Mouse (Mus musculus): Measurements from ENCODE around the gene Il17ra. TPM values are rescaled to one million over a fixed set of nuclear protein-coding genes. Genes with fewer than 3 reads are reported as not detected.

Gene Il17ra
- 4.1 and 4.4 TPM in 2 replicates for polyA plus RNA-seq (2016; fragmentation: Nextera tagmentation; extraction: Ambion mirVana)

GRCm38 (mm10) chr6:120463086-120463871 lies at the start of gene Il17ra:
TSS of gene Il17ra (plus strand) at chr6:120463247.
- Histone ChIP-seq H3K27ac (peak within 1 kb of the TSS; percentile 78), H3K4me1 (peaks cover 19% of the 10 kb centered on the region), H3K36me3 (replicated peaks) (no peaks in the 10 kb centered on the region), H3K4me3 (peak within 1 kb of the TSS; percentile 70), H3K9me3 (no peaks in the 10 kb centered on the region), H3K27me3 (ENCODE audit: poor library complexity, severe bottlenecking) (peaks cover 54% of the 10 kb centered on the region)
- WGBS = under 1% methylated on average over 90 of the region's 90 CpGs
- DNase-seq (ENCODE audit: extremely low spot score, low spot score) = peak; percentile 69

- WGBS = 91% methylated on average over 3 of the region's 3 CpGs
- Histone ChIP-seq H3K27me3 (ENCODE audit: poor library complexity, severe bottlenecking) (no peaks in the 10 kb centered on the region), H3K4me1 (no peaks in the 10 kb centered on the region), H3K27ac (no peak overlapping the region), H3K9me3 (no peaks in the 10 kb centered on the region), H3K36me3 (replicated peaks) (peaks cover 97% of the 10 kb centered on the region), H3K4me3 (no peak overlapping the region)
- no peak for DNase-seq (ENCODE audit: extremely low spot score, low spot score)
Measured at GRCm38 (mm10) chr6:120438161-120438560, 24.9 kb upstream of the Il17ra start.

- no peak overlapping the region for H3K27ac ChIP-seq
- DNase-seq (ENCODE audit: extremely low spot score, low spot score) = no peak
- H3K27me3 ChIP-seq (ENCODE audit: poor library complexity, severe bottlenecking) = no peaks in the 10 kb centered on the region
- peaks cover 82% of the 10 kb centered on the region for H3K36me3 ChIP-seq (replicated peaks)
- H3K4me1 ChIP-seq = no peaks in the 10 kb centered on the region
- no peak overlapping the region for H3K4me3 ChIP-seq
- no peaks in the 10 kb centered on the region for H3K9me3 ChIP-seq
- 91% methylated on average over 4 of the region's 4 CpGs for WGBS
Measured at GRCm38 (mm10) chr6:120442171-120442749, 20.8 kb upstream of the Il17ra start.

DNA sequence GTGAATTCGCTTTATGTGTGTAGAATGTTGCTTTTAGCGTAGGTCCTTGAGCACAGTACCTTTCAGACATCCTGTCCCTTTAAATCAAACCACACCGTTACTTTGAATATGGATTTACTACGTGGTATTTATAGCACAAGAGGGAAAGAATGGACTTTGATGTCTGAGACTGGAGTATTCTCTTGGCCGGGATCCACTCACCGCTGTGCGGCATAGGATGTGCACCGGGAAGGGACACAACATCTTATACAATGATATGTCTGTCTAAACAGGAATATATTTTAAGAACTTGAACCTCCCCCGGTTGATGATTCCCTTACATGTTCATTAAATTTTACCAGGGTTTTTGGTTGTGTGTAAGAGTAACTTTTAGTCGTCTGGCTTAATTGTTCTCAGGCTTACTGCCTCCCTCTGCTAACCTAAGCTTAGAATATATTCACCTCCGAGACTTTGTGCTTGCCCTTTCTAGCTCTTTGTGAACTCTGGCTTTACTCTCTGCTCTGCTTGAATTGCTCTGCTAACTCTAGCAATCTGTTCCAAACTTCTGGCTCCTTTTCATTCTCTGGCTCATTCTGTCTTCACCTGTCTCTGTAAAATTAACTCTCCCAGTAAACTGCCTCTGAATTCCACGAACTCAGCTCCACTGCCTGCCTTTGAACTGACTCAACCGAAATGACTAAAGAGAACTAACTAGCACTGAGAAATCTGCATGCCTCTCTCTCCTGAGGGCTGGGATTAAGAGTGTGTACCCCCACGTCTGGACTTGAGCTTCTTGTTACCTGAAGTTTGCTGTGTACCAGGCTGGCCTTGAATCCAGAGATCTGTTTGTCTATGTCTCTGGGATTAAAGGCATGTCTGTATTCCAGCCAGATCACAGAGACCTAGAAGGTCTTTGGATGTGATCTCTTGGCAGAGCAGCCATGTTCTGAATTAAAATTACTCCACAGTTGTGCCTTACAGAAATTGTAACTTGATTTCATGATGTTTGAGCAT lies 19.4 kb upstream of the Il17ra start:
- no peaks in the 10 kb centered on the region for H3K4me1 ChIP-seq
- no peak overlapping the region for H3K27ac ChIP-seq
- no peak for DNase-seq (ENCODE audit: extremely low spot score, low spot score)
- WGBS = 90% methylated on average over 14 of the region's 14 CpGs
- H3K36me3 ChIP-seq (replicated peaks) = peaks cover 68% of the 10 kb centered on the region
- no peaks in the 10 kb centered on the region for H3K27me3 ChIP-seq (ENCODE audit: poor library complexity, severe bottlenecking)
- no peak overlapping the region for H3K4me3 ChIP-seq
- no peaks in the 10 kb centered on the region for H3K9me3 ChIP-seq

- no peak overlapping the region for H3K4me3 ChIP-seq
- DNase-seq (ENCODE audit: extremely low spot score, low spot score) = no peak
- H3K4me1 ChIP-seq = no peaks in the 10 kb centered on the region
- H3K27me3 ChIP-seq (ENCODE audit: poor library complexity, severe bottlenecking) = no peaks in the 10 kb centered on the region
- H3K27ac ChIP-seq = no peak overlapping the region
- WGBS = 86% methylated on average over 3 of the region's 3 CpGs
- H3K36me3 ChIP-seq (replicated peaks) = peaks cover 5% of the 10 kb centered on the region
- H3K9me3 ChIP-seq = no peaks in the 10 kb centered on the region
Measured at GRCm38 (mm10) chr6:120450208-120450607, 12.8 kb upstream of the Il17ra start.

GRCm38 (mm10) chr6:120452384-120453102 lies 10.5 kb upstream of the Il17ra start:
- H3K9me3 ChIP-seq = no peaks in the 10 kb centered on the region
- no peaks in the 10 kb centered on the region for H3K4me1 ChIP-seq
- H3K27me3 ChIP-seq (ENCODE audit: poor library complexity, severe bottlenecking) = no peaks in the 10 kb centered on the region
- 89% methylated on average over 11 of the region's 11 CpGs for WGBS
- no peak for DNase-seq (ENCODE audit: extremely low spot score, low spot score)
- no peak overlapping the region for H3K27ac ChIP-seq
- no peak overlapping the region for H3K4me3 ChIP-seq
- no peaks in the 10 kb centered on the region for H3K36me3 ChIP-seq (replicated peaks)

- H3K9me3 ChIP-seq = no peaks in the 10 kb centered on the region
- WGBS = 86% methylated on average over 5 of the region's 5 CpGs
- no peaks in the 10 kb centered on the region for H3K4me1 ChIP-seq
- H3K27ac ChIP-seq = no peak overlapping the region
- no peaks in the 10 kb centered on the region for H3K27me3 ChIP-seq (ENCODE audit: poor library complexity, severe bottlenecking)
- no peak for DNase-seq (ENCODE audit: extremely low spot score, low spot score)
- no peak overlapping the region for H3K4me3 ChIP-seq
- no peaks in the 10 kb centered on the region for H3K36me3 ChIP-seq (replicated peaks)
Measured at GRCm38 (mm10) chr6:120453103-120453445, 10.0 kb upstream of the Il17ra start.

GRCm38 (mm10) chr6:120453556-120453955 lies 9.5 kb upstream of the Il17ra start:
- WGBS = 87% methylated on average over 3 of the region's 3 CpGs
- no peaks in the 10 kb centered on the region for H3K9me3 ChIP-seq
- DNase-seq (ENCODE audit: extremely low spot score, low spot score) = no peak
- H3K27me3 ChIP-seq (ENCODE audit: poor library complexity, severe bottlenecking) = no peaks in the 10 kb centered on the region
- no peaks in the 10 kb centered on the region for H3K36me3 ChIP-seq (replicated peaks)
- no peak overlapping the region for H3K27ac ChIP-seq
- no peak overlapping the region for H3K4me3 ChIP-seq
- no peaks in the 10 kb centered on the region for H3K4me1 ChIP-seq

DNA sequence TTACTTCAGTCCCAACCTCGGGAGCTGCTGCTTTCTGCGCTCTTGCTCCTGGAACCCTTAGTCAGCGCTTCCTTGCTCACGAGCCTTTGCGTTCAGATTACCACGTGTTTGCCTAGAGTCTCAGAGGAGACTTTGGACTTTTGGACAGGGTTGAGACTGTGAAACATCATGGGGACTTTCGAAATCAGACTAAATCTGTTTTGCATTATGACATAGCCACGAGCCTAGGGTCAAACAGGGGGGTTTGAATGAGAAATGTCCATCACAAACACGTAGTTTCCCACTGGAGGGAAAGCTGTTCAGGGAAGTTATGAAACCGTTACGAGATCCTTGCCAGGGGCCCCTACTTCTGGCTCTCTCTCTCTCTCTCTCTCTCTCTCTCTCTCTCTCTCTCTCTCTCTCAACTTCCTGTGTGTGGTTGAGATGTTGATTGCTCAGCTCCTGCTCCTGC lies 8.4 kb upstream of the Il17ra start:
- no peak overlapping the region for H3K27ac ChIP-seq
- H3K9me3 ChIP-seq = no peaks in the 10 kb centered on the region
- no peaks in the 10 kb centered on the region for H3K4me1 ChIP-seq
- DNase-seq (ENCODE audit: extremely low spot score, low spot score) = no peak
- no peaks in the 10 kb centered on the region for H3K36me3 ChIP-seq (replicated peaks)
- WGBS = 73% methylated on average over 11 of the region's 11 CpGs
- H3K27me3 ChIP-seq (ENCODE audit: poor library complexity, severe bottlenecking) = no peaks in the 10 kb centered on the region
- no peak overlapping the region for H3K4me3 ChIP-seq

DNA sequence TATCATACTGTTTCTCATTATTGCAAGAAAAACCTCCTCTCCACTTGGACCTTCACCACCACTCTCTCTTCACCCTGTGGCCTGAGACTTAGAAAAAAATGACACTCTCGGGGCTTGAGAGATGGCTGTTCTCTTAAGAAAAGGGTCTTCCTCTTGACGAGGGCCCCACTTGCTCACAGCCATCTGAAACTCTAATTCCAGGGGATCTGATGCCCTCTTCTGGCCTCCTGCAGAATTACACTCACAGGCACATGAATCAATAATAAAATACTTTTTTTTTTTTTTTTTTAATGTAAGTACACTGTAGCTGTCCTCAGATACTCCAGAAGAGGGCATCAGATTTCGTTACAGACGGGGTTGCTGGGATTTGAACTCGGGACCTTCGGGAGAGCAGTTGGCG lies 6.0 kb upstream of the Il17ra start:
- DNase-seq (ENCODE audit: extremely low spot score, low spot score) = no peak
- Histone ChIP-seq H3K27me3 (ENCODE audit: poor library complexity, severe bottlenecking) (peaks cover 12% of the 10 kb centered on the region), H3K4me3 (no peak overlapping the region), H3K4me1 (no peaks in the 10 kb centered on the region), H3K9me3 (no peaks in the 10 kb centered on the region), H3K36me3 (replicated peaks) (no peaks in the 10 kb centered on the region), H3K27ac (no peak overlapping the region)
- WGBS = 70% methylated on average over 7 of the region's 7 CpGs

DNA sequence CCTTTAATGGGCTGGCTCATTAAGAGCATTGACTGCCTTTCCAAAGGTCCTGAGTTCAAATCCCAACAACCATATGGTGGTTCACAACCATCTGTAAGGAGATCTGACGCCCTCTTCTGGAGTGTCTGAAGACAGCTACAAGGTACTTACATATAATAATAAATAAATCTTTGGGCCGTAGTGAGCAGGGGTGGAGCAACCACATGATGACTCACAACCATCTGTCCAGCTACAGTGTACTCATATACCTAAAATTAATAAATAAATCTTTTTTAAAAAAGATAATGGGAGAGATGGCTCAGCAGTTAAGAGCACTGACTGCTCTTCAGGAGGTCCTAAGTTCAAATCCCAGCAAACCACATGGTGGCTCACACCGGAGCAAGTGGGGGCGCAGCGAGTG lies 5.3 kb upstream of the Il17ra start:
- H3K9me3 ChIP-seq = no peaks in the 10 kb centered on the region
- H3K27me3 ChIP-seq (ENCODE audit: poor library complexity, severe bottlenecking) = peaks cover 18% of the 10 kb centered on the region
- no peak overlapping the region for H3K4me3 ChIP-seq
- H3K4me1 ChIP-seq = no peaks in the 10 kb centered on the region; the same call in 1 of the 2 replicates
- H3K27ac ChIP-seq = no peak overlapping the region
- WGBS = 90% methylated on average over 5 of the region's 5 CpGs
- no peaks in the 10 kb centered on the region for H3K36me3 ChIP-seq (replicated peaks)
- DNase-seq (ENCODE audit: extremely low spot score, low spot score) = no peak

DNA sequence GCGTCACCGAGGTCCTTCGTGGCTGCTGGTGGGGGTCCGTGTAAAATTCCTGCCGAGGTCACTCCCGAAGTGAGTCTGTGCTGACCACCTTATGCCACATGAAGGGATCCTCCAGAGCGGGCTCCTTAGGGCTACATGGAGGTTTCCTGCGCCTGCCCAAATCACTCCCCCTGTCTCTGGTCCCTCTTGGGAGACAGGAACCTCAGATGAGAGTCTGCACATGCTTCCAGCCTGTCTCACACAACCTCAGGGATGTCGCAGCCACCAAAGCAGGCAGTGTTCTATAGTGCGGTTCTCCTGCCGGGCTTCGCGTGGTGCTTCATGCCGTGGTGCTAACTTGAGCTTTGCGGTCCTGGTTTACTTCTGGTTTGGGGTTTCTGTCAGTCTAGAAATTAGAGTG lies 1.8 kb upstream of the Il17ra start:
- Histone ChIP-seq H3K9me3 (no peaks in the 10 kb centered on the region), H3K4me1 (peaks cover 19% of the 10 kb centered on the region), H3K27me3 (ENCODE audit: poor library complexity, severe bottlenecking) (peaks cover 48% of the 10 kb centered on the region), H3K36me3 (replicated peaks) (no peaks in the 10 kb centered on the region), H3K4me3 (no peak overlapping the region), H3K27ac (no peak overlapping the region)
- no peak for DNase-seq (ENCODE audit: extremely low spot score, low spot score)
- WGBS = 69% methylated on average over 15 of the region's 15 CpGs

All from forebrain, embryonic 10.5 days (tissue).